Mouse (Mus musculus) lung, adult 2 months (tissue): ENCODE data around the gene Setd3.

Experiments
- CTCF ChIP-seq: fragments of 200-500 bp; IDR thresholded peaks from 2 replicates; pipeline ENCODE4 v1.5.1; 2011; ENCODE audit warnings: mild to moderate bottlenecking, low read length, control low read depth; ENCODE audit not compliant: insufficient read depth
- POLR2A ChIP-seq: fragments of 200-500 bp; IDR thresholded peaks from 2 replicates; pipeline ENCODE4 v1.6.1; 2011; ENCODE audit warnings: low read depth, mild to moderate bottlenecking, control low read depth, low read length, borderline replicate concordance; ENCODE audit errors: extremely low read depth

DNA sequence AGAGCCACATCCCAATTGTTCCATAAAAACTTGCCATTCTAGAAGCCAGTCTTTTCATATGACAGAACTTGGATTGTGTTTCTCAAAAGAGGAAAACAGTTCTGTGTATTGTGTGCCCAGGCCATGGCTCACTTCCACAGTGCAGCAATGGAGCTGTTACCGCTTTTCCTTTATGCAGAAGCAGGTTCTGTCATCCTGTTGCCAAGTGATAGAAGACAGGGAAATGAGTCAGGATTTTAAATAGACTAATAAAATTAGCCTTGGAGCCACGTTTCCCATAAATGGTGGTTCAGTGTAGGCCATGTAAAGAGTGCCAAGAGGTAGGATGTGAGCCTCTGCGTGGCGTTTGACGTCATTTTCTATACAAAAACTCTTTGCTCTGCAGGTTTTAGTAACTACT, 14.8 kb upstream of the Setd3 start:
- TF ChIP-seq CTCF, result no peak
- TF ChIP-seq POLR2A, result no peak
